Mouse (Mus musculus): Measurements from ENCODE around the gene Zdhhc12. TPM values are rescaled to one million over a fixed set of nuclear protein-coding genes. Genes with fewer than 3 reads are reported as not detected.

Gene Zdhhc12
- total and polyA plus RNA-seq, 3 experiments: 2.8 to 15.8 (median 3.6) TPM

- Histone ChIP-seq H3K79me2 (replicated peaks; ENCODE audit: control insufficient read depth, insufficient read depth, low read length) (no peaks in the 10 kb centered on the region), H3K27ac (peak within 1 kb of the TSS; percentile 95), H3K4me3 (peak within 1 kb of the TSS; percentile 80), H3K9ac (ENCODE audit: low read depth, low read length) (peak within 1 kb of the TSS; percentile 90), H3K36me3 (ENCODE audit: control insufficient read depth, insufficient read depth, low read length) (no peaks in the 10 kb centered on the region), H3K27me3 (ENCODE audit: control insufficient read depth, insufficient read depth, low read length) (no peaks in the 10 kb centered on the region), H3K4me1 (ENCODE audit: control insufficient read depth, insufficient read depth, low read length) (peaks cover 4% of the 10 kb centered on the region)
- peak; percentile 98 for DNase-seq
- 8% methylated on average over 31 of the region's 31 CpGs for WGBS
- no peak for TF ChIP-seq CTCF (IDR thresholded peaks at IDR 0.05)
- TF ChIP-seq POLR2A (IDR thresholded peaks at IDR 0.05; ENCODE audit: insufficient read depth, low read depth, low read length): peak; percentile 96
- TF ChIP-seq EP300 (IDR thresholded peaks at IDR 0.05; ENCODE audit: insufficient read depth, low read depth, low read length): peak; percentile 73; the same call in 1 of the 2 replicates
- intact Hi-C loops (cut with DNase I): no loop called here
These were observed 31.2 kb upstream of the Zdhhc12 start, which contains the start of gene Zer1 for GRCm38 (mm10) chr2:30124472-30125274. Zer1 (minus strand) TSS chr2:30124585.

GRCm38 (mm10) chr2:30123729-30124471 lies 30.5 kb upstream of the Zdhhc12 start:
- Histone ChIP-seq H3K36me3 (ENCODE audit: control insufficient read depth, insufficient read depth, low read length) (no peaks in the 10 kb centered on the region), H3K4me3 (peak overlapping the region; percentile 80), H3K9ac (ENCODE audit: low read depth, low read length) (peak overlapping the region; percentile 90), H3K27me3 (ENCODE audit: control insufficient read depth, insufficient read depth, low read length) (no peaks in the 10 kb centered on the region), H3K27ac (peak overlapping the region; percentile 95), H3K79me2 (replicated peaks; ENCODE audit: control insufficient read depth, insufficient read depth, low read length) (no peaks in the 10 kb centered on the region), H3K4me1 (ENCODE audit: control insufficient read depth, insufficient read depth, low read length) (peaks cover 4% of the 10 kb centered on the region)
- intact Hi-C loops (cut with DNase I): no loop called here
- WGBS: under 1% methylated on average over 44 of the region's 44 CpGs
- no peak for DNase-seq
- TF ChIP-seq CTCF (IDR thresholded peaks at IDR 0.05): no peak
- TF ChIP-seq POLR2A (IDR thresholded peaks at IDR 0.05; ENCODE audit: insufficient read depth, low read depth, low read length): no peak
- no peak for TF ChIP-seq EP300 (IDR thresholded peaks at IDR 0.05; ENCODE audit: insufficient read depth, low read depth, low read length)

- intact Hi-C loops (cut with DNase I): no loop called here
- no peaks in the 10 kb centered on the region for H3K27me3 ChIP-seq (ENCODE audit: control insufficient read depth, insufficient read depth, low read length)
- H3K36me3 ChIP-seq (ENCODE audit: control insufficient read depth, insufficient read depth, low read length): no peaks in the 10 kb centered on the region
- TF ChIP-seq POLR2A (IDR thresholded peaks at IDR 0.05; ENCODE audit: insufficient read depth, low read depth, low read length) (no peak), CTCF (IDR thresholded peaks at IDR 0.05) (no peak), EP300 (IDR thresholded peaks at IDR 0.05; ENCODE audit: insufficient read depth, low read depth, low read length) (no peak)
- no peak overlapping the region for H3K27ac ChIP-seq
- 81% methylated on average over 5 of the region's 5 CpGs for WGBS
- peaks cover 4% of the 10 kb centered on the region for H3K4me1 ChIP-seq (ENCODE audit: control insufficient read depth, insufficient read depth, low read length)
- H3K79me2 ChIP-seq (replicated peaks; ENCODE audit: control insufficient read depth, insufficient read depth, low read length): no peaks in the 10 kb centered on the region
- no peak overlapping the region for H3K4me3 ChIP-seq
- no peak for DNase-seq
- H3K9ac ChIP-seq (ENCODE audit: low read depth, low read length): no peak overlapping the region
These were observed 29.3 kb upstream of the Zdhhc12 start for GRCm38 (mm10) chr2:30122766-30123165.

- H3K27me3 ChIP-seq (ENCODE audit: control insufficient read depth, insufficient read depth, low read length): no peaks in the 10 kb centered on the region
- H3K36me3 ChIP-seq (ENCODE audit: control insufficient read depth, insufficient read depth, low read length): no peaks in the 10 kb centered on the region
- no peak overlapping the region for H3K4me3 ChIP-seq
- no peak for TF ChIP-seq POLR2A (IDR thresholded peaks at IDR 0.05; ENCODE audit: insufficient read depth, low read depth, low read length)
- no peak for TF ChIP-seq EP300 (IDR thresholded peaks at IDR 0.05; ENCODE audit: insufficient read depth, low read depth, low read length)
- no peak for TF ChIP-seq CTCF (IDR thresholded peaks at IDR 0.05)
- intact Hi-C loops (cut with DNase I): no loop called here
- no peak for DNase-seq
- H3K27ac ChIP-seq: no peak overlapping the region
- H3K79me2 ChIP-seq (replicated peaks; ENCODE audit: control insufficient read depth, insufficient read depth, low read length): no peaks in the 10 kb centered on the region
- no peak overlapping the region for H3K9ac ChIP-seq (ENCODE audit: low read depth, low read length)
- WGBS: 58% methylated on average over 4 of the region's 4 CpGs
- H3K4me1 ChIP-seq (ENCODE audit: control insufficient read depth, insufficient read depth, low read length): peaks cover 4% of the 10 kb centered on the region
These were observed 26.8 kb upstream of the Zdhhc12 start for GRCm38 (mm10) chr2:30120269-30120668.

GRCm38 (mm10) chr2:30119641-30120051 lies 26.2 kb upstream of the Zdhhc12 start:
- DNase-seq: no peak
- no peaks in the 10 kb centered on the region for H3K27me3 ChIP-seq (ENCODE audit: control insufficient read depth, insufficient read depth, low read length)
- H3K79me2 ChIP-seq (replicated peaks; ENCODE audit: control insufficient read depth, insufficient read depth, low read length): no peaks in the 10 kb centered on the region
- H3K27ac ChIP-seq: no peak overlapping the region
- TF ChIP-seq CTCF (IDR thresholded peaks at IDR 0.05) (no peak), EP300 (IDR thresholded peaks at IDR 0.05; ENCODE audit: insufficient read depth, low read depth, low read length) (no peak), POLR2A (IDR thresholded peaks at IDR 0.05; ENCODE audit: insufficient read depth, low read depth, low read length) (no peak)
- no peak overlapping the region for H3K9ac ChIP-seq (ENCODE audit: low read depth, low read length)
- no peak overlapping the region for H3K4me3 ChIP-seq
- H3K36me3 ChIP-seq (ENCODE audit: control insufficient read depth, insufficient read depth, low read length): no peaks in the 10 kb centered on the region
- intact Hi-C loops (cut with DNase I): no loop called here
- H3K4me1 ChIP-seq (ENCODE audit: control insufficient read depth, insufficient read depth, low read length): peaks cover 3% of the 10 kb centered on the region
- WGBS: 57% methylated on average over 6 of the region's 6 CpGs
